Mouse (Mus musculus) brain, embryonic 14.5 days (tissue): ENCODE measurements at regions not wholly inside any gene's neighbourhood (a gene's known extent, or its start where the extent isn't known, plus 50 kb on each side); places are given as distances from the start of the nearest gene placed in this dataset.

ENCODE experiments used
- CTCF ChIP-seq: fragments of 200-500 bp; IDR thresholded peaks from 2 replicates; pipeline ENCODE4 v1.5.1; 2012; ENCODE audit warnings: inconsistent platforms, mild to moderate bottlenecking, moderate library complexity, borderline replicate concordance; ENCODE audit not compliant: insufficient read depth, insufficient read length; ENCODE audit errors: extremely low read depth
- POLR2A ChIP-seq: fragments of 200-500 bp; IDR thresholded peaks from 2 replicates; pipeline ENCODE4 v1.6.1; 2012; ENCODE audit warnings: mild to moderate bottlenecking, inconsistent platforms, borderline replicate concordance; ENCODE audit not compliant: poor library complexity, insufficient read depth, insufficient read length, severe bottlenecking; ENCODE audit errors: extremely low read depth

GRCm38 (mm10) chr10:96955036-96955775 lies 338.4 kb downstream of the Btg1 start:
- TF ChIP-seq CTCF (no peak), POLR2A (no peak)
